ENCODE assay signal across 17 mouse cellular contexts in the genomic region with DNA sequence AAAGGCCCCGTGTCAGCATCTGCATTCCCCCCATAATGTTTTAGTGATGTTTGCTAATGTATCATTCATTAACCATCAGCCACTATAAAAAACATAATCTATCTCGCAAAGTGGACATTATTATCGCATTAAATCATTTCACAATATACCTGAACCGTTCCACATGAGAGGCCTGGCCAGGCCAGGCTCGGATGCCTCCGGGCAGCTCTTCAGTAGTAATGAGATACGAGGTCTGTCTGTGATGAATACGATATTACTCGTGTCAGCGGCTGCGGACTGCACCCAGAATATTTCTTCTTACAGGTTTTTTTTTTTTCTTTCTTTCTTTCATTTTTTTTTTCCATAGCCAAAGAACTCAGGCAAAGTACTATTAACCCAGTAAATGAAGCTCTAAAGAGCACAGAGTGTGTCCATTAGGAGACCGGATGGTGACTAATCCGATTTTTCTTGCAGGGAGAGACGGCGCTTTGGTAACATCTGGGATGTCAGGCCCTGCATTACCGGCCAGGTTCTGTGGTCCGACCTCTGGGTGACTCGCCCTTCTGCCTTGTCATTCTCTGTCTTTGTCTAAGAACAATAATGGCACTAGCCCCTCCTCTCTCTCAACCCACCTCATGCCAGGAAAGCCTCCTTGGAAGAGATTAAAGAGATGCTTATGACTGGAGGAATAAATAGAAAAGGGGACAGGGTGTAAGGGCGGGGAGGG.
DNase-seq lines count a peak whose midpoint lies in the region; ATAC-seq lines count a peak whose summit lies in the region.
"Had no signal": no experiment of that assay in that cellular context is flagged by ENCODE, and none has a peak within 500 bp of the region (broad histone marks: within the 10 kb centered on the region; RNA-seq: fewer than 3 reads in every experiment).

No protein-coding gene starts in this region.

- no peaks in the 10 kb centered on the region for H3K36me3 ChIP-seq in hindbrain, embryonic 11.5 days (ENCODE audit: control insufficient read depth, insufficient read depth, low read length)
- no peaks in the 10 kb centered on the region for H3K36me3 ChIP-seq in hindbrain, embryonic 10.5 days
- no peaks in the 10 kb centered on the region for H3K36me3 ChIP-seq in hindbrain, embryonic 16.5 days (ENCODE audit: control insufficient read depth, insufficient read depth, low read length)
- no peaks in the 10 kb centered on the region for H3K36me3 ChIP-seq in intestine, embryonic 15.5 days
- H3K36me3 ChIP-seq: embryonic facial prominence, embryonic 15.5 days; forebrain, embryonic 12.5 days; limb, embryonic 13.5 days had no signal

- 74% methylated on average over 19 of the region's 19 CpGs for WGBS in hindbrain, embryonic 11.5 days
- WGBS in hindbrain, embryonic 10.5 days, result 83% methylated on average over 19 of the region's 19 CpGs
- 58% methylated on average over 19 of the region's 19 CpGs for WGBS in hindbrain, embryonic 16.5 days
- WGBS in intestine, embryonic 15.5 days, result 86% methylated on average over 19 of the region's 19 CpGs

- no peaks in the 10 kb centered on the region for H3K9me3 ChIP-seq in hindbrain, embryonic 11.5 days (ENCODE audit: control insufficient read depth, low read length)
- H3K9me3 ChIP-seq in hindbrain, embryonic 10.5 days, result no peaks in the 10 kb centered on the region
- no peaks in the 10 kb centered on the region for H3K9me3 ChIP-seq in hindbrain, embryonic 16.5 days (ENCODE audit: control insufficient read depth, low read length)
- H3K9me3 ChIP-seq in intestine, embryonic 15.5 days, result no peaks in the 10 kb centered on the region
- H3K9me3 ChIP-seq: embryonic facial prominence, embryonic 15.5 days; forebrain, embryonic 12.5 days; limb, embryonic 13.5 days had no signal

- H3K4me3 ChIP-seq in hindbrain, embryonic 11.5 days (ENCODE audit: low read depth, low read length), result no peak overlapping the region
- no peak overlapping the region for H3K4me3 ChIP-seq in hindbrain, embryonic 10.5 days
- H3K4me3 ChIP-seq in hindbrain, embryonic 16.5 days (ENCODE audit: low read length), result no peak overlapping the region
- H3K4me3 ChIP-seq in intestine, embryonic 15.5 days (replicated peaks), result no peak overlapping the region
- H3K4me3 ChIP-seq: embryonic facial prominence, embryonic 15.5 days; forebrain, embryonic 12.5 days; limb, embryonic 13.5 days had no signal

- no peak overlapping the region for H3K4me2 ChIP-seq in hindbrain, embryonic 11.5 days (replicated peaks; ENCODE audit: low read depth, low read length)
- H3K4me2 ChIP-seq in hindbrain, embryonic 16.5 days (ENCODE audit: low read length), result no peak overlapping the region
- no peak overlapping the region for H3K4me2 ChIP-seq in intestine, embryonic 15.5 days (replicated peaks)
- H3K4me2 ChIP-seq: embryonic facial prominence, embryonic 15.5 days; forebrain, embryonic 12.5 days; heart, embryonic 11.5 days; limb, embryonic 13.5 days had no signal

- DNase-seq in hindbrain, embryonic 11.5 days (ENCODE audit: low spot score), result peak; percentile 21
- DNase-seq in hindbrain, embryonic 10.5 days (ENCODE audit: low spot score), result no peak
- peak; percentile 70 for DNase-seq in Muller cell, postnatal 12 days (ENCODE audit: inconsistent ontology term)
- DNase-seq in retina, embryonic 14.5 days (ENCODE audit: low spot score), result peak; percentile 35
- DNase-seq in kidney, postnatal 36 days, result no peak
- DNase-seq in left cerebral cortex, postnatal 4 days, result no peak
- DNase-seq: adrenal gland, adult 8-10 months; cerebellum, postnatal 10 days; gastrocnemius, adult 2 months; heart, postnatal 36 days; kidney, adult 8-10 months had no signal

- no peaks in the 10 kb centered on the region for H3K4me1 ChIP-seq in hindbrain, embryonic 11.5 days (replicated peaks; ENCODE audit: control insufficient read depth, insufficient read depth, low read length)
- no peaks in the 10 kb centered on the region; the same call in 1 of the 2 replicates for H3K4me1 ChIP-seq in hindbrain, embryonic 10.5 days (replicated peaks)
- no peaks in the 10 kb centered on the region for H3K4me1 ChIP-seq in hindbrain, embryonic 16.5 days (ENCODE audit: control insufficient read depth, insufficient read depth, low read depth, low read length)
- no peaks in the 10 kb centered on the region for H3K4me1 ChIP-seq in intestine, embryonic 15.5 days (replicated peaks)
- H3K4me1 ChIP-seq: embryonic facial prominence, embryonic 15.5 days; forebrain, embryonic 12.5 days; limb, embryonic 13.5 days had no signal

- intact Hi-C loops in left cerebral cortex, postnatal 4 days (cut with DNase I), result no loop called here

- no peaks in the 10 kb centered on the region for H3K27me3 ChIP-seq in hindbrain, embryonic 11.5 days (ENCODE audit: control insufficient read depth, insufficient read depth, low read length)
- no peaks in the 10 kb centered on the region for H3K27me3 ChIP-seq in hindbrain, embryonic 10.5 days (ENCODE audit: insufficient read depth, poor library complexity, severe bottlenecking)
- H3K27me3 ChIP-seq in hindbrain, embryonic 16.5 days (replicated peaks; ENCODE audit: control insufficient read depth, insufficient read depth, low read length), result no peaks in the 10 kb centered on the region
- H3K27me3 ChIP-seq in intestine, embryonic 15.5 days (replicated peaks), result no peaks in the 10 kb centered on the region
- H3K27me3 ChIP-seq: embryonic facial prominence, embryonic 15.5 days; forebrain, embryonic 12.5 days; limb, embryonic 13.5 days had no signal

- H3K9ac ChIP-seq in hindbrain, embryonic 11.5 days (ENCODE audit: low read depth, low read length), result no peak overlapping the region
- no peak overlapping the region for H3K9ac ChIP-seq in hindbrain, embryonic 16.5 days (ENCODE audit: low read depth, low read length)
- H3K9ac ChIP-seq in intestine, embryonic 15.5 days, result no peak overlapping the region
- H3K9ac ChIP-seq: embryonic facial prominence, embryonic 15.5 days; forebrain, embryonic 12.5 days; limb, embryonic 13.5 days had no signal

- peak overlapping the region; percentile 11; the same call in 1 of the 2 replicates for H3K27ac ChIP-seq in hindbrain, embryonic 11.5 days (ENCODE audit: low read depth, low read length)
- H3K27ac ChIP-seq in hindbrain, embryonic 10.5 days, result no peak overlapping the region
- no peak overlapping the region for H3K27ac ChIP-seq in hindbrain, embryonic 16.5 days (ENCODE audit: low read depth, low read length)
- no peak overlapping the region for H3K27ac ChIP-seq in intestine, embryonic 15.5 days
- H3K27ac ChIP-seq: embryonic facial prominence, embryonic 15.5 days; forebrain, embryonic 12.5 days; gastrocnemius, adult 2 months; limb, embryonic 13.5 days had no signal

- ATAC-seq in hindbrain, embryonic 11.5 days (ENCODE audit: low FRiP score), result peak; percentile 71
- peak; percentile 54 for ATAC-seq in hindbrain, embryonic 16.5 days
- ATAC-seq in intestine, embryonic 15.5 days, result no peak

Comparison
In these comparisons a context has a peak if more than half of its experiments do, and no peak if none do; other contexts are left out.
1. DNase-seq: peak in hindbrain, embryonic 11.5 days (single experiment), Muller cell, postnatal 12 days (single experiment) and retina, embryonic 14.5 days (single experiment); none in hindbrain, embryonic 10.5 days (single experiment), kidney, postnatal 36 days (0 of 2) and left cerebral cortex, postnatal 4 days (single experiment).